Mouse (Mus musculus) bone marrow macrophage, adult 2 months (primary cell): ENCODE measurements around the gene Sel1l3. TPM values are rescaled to one million over a fixed set of nuclear protein-coding genes. Genes with fewer than 3 reads are reported as not detected.

Experiments used
- H3K27ac ChIP-seq: 2 replicates; pipeline ENCODE4 v1.5.1; 2012; ENCODE audit warnings: low read depth, low read length; ENCODE audit not compliant: insufficient read depth
- H3K4me1 ChIP-seq: 2 replicates; pipeline ENCODE4 v1.6.1; 2012; ENCODE audit warnings: low read length; ENCODE audit not compliant: control insufficient read depth, insufficient read depth
- H3K4me3 ChIP-seq: 2 replicates; pipeline ENCODE4 v1.5.1; 2012; ENCODE audit warnings: mild to moderate bottlenecking, low read length, moderate library complexity; ENCODE audit not compliant: insufficient read depth
- CTCF ChIP-seq: IDR thresholded peaks from 2 replicates; pipeline ENCODE4 v1.5.1; 2012; ENCODE audit warnings: low read depth, mild to moderate bottlenecking, low read length, moderate library complexity
- POLR2A ChIP-seq: IDR thresholded peaks from 2 replicates; pipeline ENCODE4 v1.6.1; 2012; ENCODE audit warnings: mild to moderate bottlenecking, low read depth, low read length, borderline replicate concordance
- polyA plus RNA-seq: library from polyadenylated mRNA; stranded (reverse); fragments of >200 nt; gene quantifications from 2 replicates; pipeline ENCODE4 v1.2.4, GENCODE M21; 2012; ENCODE audit not compliant: missing spikeins, insufficient read depth, insufficient read length

Sel1l3 gene
- polyA plus RNA-seq, 1 experiment: 9.2 TPM

DNA sequence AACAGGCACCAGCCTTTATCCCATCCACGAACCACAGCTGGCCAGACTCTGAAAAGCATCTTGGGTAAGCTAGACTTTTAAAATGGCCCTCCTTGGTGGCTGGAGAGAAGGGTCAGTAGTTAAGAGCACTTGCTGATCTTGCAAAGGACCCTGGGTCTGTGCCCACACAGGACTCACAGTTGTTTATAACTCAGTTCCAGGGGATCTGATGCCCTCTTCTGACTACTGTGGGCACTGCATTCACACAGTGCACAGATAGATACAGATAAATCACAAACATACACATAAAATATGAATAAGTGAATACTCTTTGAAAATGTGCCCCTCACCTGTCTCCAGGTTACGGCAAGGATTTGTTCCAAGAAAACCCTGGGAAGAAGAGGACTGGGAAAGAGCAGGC, 79.7 kb downstream of the Sel1l3 start:
- H3K4me1 ChIP-seq: no peaks in the 10 kb centered on the region
- H3K4me3 ChIP-seq: no peak overlapping the region
- no peak overlapping the region for H3K27ac ChIP-seq
- TF ChIP-seq POLR2A (no peak), CTCF (no peak)

DNA sequence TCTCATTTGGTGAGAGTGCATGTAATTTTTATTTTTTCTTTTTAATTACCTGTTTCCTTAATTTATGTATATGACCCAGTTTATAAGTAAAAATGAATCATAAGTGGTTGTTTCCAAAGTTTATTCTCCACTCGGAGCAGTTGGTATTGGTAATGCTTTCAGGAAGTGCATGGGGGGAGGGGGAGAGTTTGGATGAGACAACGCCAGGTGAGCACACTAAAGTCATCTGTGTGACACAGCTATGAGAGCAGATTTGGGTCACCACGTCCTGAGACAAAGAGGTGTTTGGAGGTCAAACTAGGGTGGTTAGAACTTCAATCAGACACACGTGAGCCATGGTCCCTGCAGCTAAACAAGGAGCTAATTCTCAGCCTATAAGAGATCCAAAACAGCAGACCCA, 89.0 kb downstream of the Sel1l3 start:
- Histone ChIP-seq H3K27ac (no peak overlapping the region), H3K4me1 (no peaks in the 10 kb centered on the region), H3K4me3 (no peak overlapping the region)
- TF ChIP-seq POLR2A (no peak), CTCF (no peak)

DNA sequence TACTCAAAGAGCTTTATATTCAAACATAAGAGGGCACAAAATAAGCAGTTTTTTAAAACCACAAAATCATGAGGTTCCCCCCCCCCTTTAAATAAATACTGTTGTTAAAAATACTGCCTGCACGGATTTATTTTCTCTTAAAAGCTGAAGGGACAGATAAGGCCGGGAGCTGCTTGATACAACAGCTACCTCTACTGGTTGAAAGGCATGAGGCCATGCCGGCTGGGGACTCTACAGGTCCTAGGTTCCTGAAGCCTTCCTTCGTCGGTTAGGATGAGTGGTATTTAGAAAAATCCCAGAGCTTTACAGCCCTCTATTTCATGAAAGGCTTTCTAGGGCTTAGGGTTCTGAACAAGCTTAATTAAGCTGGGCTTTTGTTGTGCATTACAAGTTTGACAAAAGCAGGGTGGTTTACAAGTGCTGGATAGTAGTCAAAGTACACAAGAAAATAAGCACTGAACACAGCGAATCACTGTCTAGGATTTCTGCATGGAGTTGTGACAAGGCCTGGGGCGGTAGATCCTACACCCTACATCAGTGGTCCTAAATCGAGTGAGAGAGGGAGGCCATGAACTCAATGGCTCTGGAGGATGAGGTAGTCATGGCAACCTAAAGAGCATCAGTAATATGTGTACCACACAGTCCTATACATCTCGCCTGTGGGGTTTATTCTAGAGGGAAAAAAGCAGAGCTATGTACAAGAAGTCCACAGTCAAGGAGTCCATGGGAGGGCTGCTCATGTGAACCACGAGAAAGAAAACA, 90.0 kb downstream of the Sel1l3 start:
- TF ChIP-seq CTCF (no peak), POLR2A (no peak)
- no peaks in the 10 kb centered on the region for H3K4me1 ChIP-seq

DNA sequence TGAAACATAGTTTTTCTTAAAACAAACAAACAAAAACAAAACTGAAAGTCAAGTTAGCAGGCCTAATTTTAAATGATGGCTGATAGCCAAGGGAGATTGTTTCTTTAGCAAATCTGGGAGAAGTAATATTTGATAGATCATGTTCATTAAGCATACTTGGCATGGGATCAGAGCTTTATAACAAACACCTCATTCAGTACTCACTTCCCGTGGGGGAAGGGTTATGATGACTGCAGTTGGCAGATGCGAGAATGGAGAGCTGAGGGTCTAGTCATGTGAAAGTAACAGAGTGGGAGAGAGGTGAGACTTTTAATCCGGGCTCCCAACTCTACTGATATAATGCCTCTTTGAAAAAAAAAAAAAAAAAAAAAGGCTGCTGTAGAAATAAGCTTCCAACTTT, 94.0 kb downstream of the Sel1l3 start:
- no peaks in the 10 kb centered on the region for H3K4me1 ChIP-seq
- no peak for TF ChIP-seq POLR2A
- no peak for TF ChIP-seq CTCF

More for the DNA sequence above, 90.0 kb downstream of the Sel1l3 start:
- H3K27ac ChIP-seq: no peak overlapping the region
- H3K4me3 ChIP-seq: no peak overlapping the region

DNA sequence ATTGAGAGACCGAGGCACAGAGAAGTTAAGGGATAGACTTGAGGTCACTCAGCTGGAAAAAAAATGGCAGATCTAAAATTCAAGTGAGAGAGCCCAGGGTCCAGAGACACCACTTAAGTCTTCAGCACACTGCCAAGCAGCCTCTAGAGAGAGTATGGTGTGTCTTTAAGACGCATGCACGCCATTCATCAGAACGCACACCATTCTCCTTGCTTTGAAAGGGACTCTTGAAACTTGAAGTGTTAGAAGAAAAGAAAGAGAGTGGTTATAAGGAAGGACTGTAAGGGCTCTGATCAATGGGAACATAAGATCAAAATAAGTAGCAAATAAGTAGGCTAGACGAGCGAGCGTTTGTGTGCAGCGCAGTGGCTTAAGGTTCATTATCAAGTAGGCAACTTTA, 95.5 kb downstream of the Sel1l3 start:
- H3K27ac ChIP-seq: no peak overlapping the region
- H3K4me1 ChIP-seq: no peaks in the 10 kb centered on the region
- TF ChIP-seq CTCF (no peak), POLR2A (no peak)
- no peak overlapping the region for H3K4me3 ChIP-seq

More for the DNA sequence above, 94.0 kb downstream of the Sel1l3 start:
- Histone ChIP-seq H3K27ac (no peak overlapping the region), H3K4me3 (no peak overlapping the region)

DNA sequence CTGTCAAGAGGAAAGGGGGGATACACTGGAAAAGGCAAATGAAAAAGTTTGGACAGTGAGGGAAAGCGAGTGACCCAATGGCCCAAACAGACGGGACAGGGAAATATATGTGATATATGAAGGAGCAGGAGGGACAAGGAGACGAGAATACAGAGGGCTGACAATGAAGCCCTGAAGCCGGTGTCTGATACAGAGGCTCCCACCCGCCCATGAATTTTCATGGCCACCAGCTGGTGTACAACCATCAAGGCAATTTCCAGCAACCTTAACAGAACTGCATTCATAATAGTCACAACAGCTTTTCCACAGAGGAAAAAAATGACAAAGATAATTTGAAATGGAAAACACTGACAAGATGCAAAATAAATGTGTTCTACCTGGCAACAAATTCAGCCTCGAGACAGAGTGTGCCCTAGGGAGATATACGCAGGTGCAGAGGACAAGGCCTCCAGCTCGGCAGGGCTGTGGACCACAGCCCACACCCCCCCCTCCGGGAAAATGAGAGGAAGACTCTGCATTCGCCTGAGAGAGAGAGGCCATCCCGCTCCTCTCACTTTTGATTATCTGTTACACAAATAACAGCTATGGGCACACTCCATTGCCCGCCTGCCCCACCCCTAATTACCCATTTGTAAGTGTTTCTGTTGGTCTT, 99.0 kb downstream of the Sel1l3 start:
- TF ChIP-seq POLR2A (no peak), CTCF (no peak)
- Histone ChIP-seq H3K4me1 (no peaks in the 10 kb centered on the region), H3K27ac (no peak overlapping the region), H3K4me3 (no peak overlapping the region)

DNA sequence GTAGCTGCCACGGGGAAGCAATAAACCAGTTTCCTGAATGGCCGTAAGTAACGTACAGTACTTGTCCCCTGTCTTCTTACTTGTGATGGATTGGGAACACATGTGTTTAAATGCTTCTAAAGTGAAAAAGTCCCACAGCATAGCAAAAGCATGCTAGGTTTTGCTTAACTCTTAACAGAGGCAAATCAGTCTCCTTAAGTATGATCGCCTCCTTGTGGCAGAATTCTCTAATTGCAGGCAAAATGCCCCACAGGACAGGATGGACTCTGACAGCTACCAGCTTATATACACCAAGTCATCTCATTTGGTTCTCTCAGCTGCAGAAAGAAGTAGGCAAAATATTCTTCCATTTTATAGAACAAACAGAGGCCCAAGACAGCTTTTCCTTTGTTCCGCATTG, 100.8 kb downstream of the Sel1l3 start:
- Histone ChIP-seq H3K4me1 (no peaks in the 10 kb centered on the region), H3K27ac (no peak overlapping the region), H3K4me3 (no peak overlapping the region)
- TF ChIP-seq CTCF (no peak), POLR2A (no peak)

DNA sequence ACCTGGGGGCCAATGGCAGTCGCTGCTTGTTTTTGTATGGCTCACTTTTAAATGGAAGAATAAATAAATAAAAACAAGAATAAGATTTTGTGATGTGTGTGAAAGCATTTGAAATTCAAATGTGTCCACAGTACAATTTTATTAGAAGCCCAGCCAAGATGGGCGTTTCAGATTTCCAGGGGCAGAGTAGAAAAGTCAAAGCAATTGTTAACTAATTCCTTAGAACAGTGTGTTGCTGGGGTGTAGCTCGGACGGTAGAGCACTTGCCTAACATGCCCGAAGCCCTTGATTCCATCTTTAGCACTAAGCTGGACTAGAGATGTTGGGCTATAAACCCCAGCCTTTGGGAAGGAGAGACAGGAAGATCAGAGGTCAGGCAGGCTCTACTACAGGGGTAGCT, 102.7 kb downstream of the Sel1l3 start:
- no peak for TF ChIP-seq POLR2A
- TF ChIP-seq CTCF: no peak
- Histone ChIP-seq H3K4me1 (no peaks in the 10 kb centered on the region), H3K4me3 (no peak overlapping the region), H3K27ac (no peak overlapping the region)

DNA sequence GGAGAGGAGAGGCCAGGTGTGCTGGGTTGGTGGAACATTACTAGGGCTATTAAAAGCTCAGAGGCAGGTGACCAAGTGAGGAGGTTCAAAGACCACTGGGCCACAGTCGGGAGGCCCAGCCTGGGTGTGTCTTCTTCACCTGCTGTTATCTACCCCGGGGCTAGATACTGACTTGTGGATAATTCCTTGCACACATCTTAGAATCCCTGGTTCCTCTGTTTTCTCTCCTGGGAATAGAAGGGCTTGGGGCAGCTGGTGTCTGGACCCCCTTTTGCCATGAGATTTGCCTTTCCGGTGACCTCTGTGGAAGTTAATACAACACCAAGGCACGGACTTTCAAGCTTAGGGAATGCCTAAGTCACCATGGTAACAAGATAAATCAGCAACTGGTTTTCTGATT, 103.5 kb downstream of the Sel1l3 start:
- no peak overlapping the region for H3K4me3 ChIP-seq
- H3K27ac ChIP-seq: no peak overlapping the region
- TF ChIP-seq POLR2A (no peak), CTCF (no peak)
- no peaks in the 10 kb centered on the region for H3K4me1 ChIP-seq

DNA sequence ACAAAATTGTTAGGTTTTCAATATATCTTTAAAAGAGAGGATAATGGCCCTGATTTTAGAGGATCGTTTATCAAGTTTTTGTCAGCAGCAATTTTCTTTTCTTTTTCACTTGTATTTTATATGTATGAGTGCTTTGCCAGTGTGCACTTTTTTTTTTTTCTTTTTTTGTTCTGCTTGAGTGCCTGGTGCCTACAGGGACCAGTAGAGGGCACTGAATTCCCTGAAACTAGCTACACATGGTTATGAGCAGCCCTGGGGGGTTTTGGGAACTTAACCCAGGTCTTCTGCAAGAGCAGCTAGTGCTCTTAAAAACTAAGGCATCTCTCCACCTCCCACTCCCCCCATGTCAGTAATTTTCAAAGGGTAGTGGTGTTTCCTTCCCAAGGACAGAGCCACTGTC, 105.1 kb downstream of the Sel1l3 start:
- TF ChIP-seq CTCF: no peak
- no peak for TF ChIP-seq POLR2A
- Histone ChIP-seq H3K4me3 (no peak overlapping the region), H3K4me1 (no peaks in the 10 kb centered on the region), H3K27ac (no peak overlapping the region)
